Mouse (Mus musculus): ENCODE results near the gene Tead3. TPM values are rescaled to one million over a fixed set of nuclear protein-coding genes. Genes with fewer than 3 reads are reported as not detected.

The Tead3 gene
- total and polyA plus RNA-seq, 3 experiments = 0.42 TPM; not detected in 2

DNA sequence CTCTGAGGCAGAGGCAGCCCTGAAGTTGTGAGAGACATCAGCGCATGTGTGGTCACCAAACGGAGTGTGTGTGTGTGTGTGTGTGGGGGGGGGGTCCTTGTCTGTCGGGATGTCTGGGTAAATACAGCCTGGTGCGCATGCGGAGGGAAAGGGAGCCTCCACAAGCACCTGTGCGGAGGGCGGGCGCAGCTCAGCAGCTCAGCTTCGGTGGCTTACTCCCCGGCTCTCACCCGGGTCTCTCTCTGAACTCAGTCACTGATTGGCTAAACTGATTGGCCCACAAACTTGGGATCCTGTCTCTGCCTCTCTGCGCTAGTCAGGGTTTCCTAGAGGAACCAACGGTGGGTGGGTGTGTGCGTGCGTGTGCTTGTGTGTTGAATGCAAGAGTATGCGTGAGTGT lies 23.9 kb upstream of the Tead3 start:
- H3K4me2 ChIP-seq (ENCODE audit: insufficient read depth, low read depth, poor library complexity, severe bottlenecking) = peak overlapping the region; percentile 68
- peak; percentile 58; the same call in 1 of the 2 replicates for TF ChIP-seq NRF1 (IDR thresholded peaks at IDR 0.05; ENCODE audit: low read depth, low read length)
- no peak for TF ChIP-seq POLR2AphosphoS2 (IDR thresholded peaks at IDR 0.05; ENCODE audit: low read depth, low read length)
- no peak for TF ChIP-seq UBTF (IDR thresholded peaks at IDR 0.05; ENCODE audit: low read depth, low read length)
- no peak for TF ChIP-seq TCF12 (IDR thresholded peaks at IDR 0.05; ENCODE audit: low read depth, low read length)
- H3K27me3 ChIP-seq (replicated peaks) = peaks cover 8% of the 10 kb centered on the region
- H3K4me1 ChIP-seq (ENCODE audit: control insufficient read depth in 1 of 2, insufficient read depth in 2 of 2) = peaks cover 0 to 4% of the 10 kb centered on the region in 2 experiments; a peak in 1 of 4 replicates
- DNase-seq (ENCODE audit: extremely low read depth) = no peak
- no peak overlapping the region for H3K9ac ChIP-seq (ENCODE audit: insufficient read depth, low read depth)
- in situ Hi-C loops (cut with MboI; ENCODE audit: low pct_ligation_motif_present, low pct_unique_long_range_greater_than_20kb, low sequenced_read_pairs) (loop anchor here (10.0 kb wide), 1 partner anchor 160 kb away; the partner anchor contains the start of gene Armc12), dilution Hi-C loops (cut with MboI; ENCODE audit: extremely low pct_ligation_motif_present, extremely low pct_unique_long_range_greater_than_20kb, low sequenced_read_pairs) (no loop called here)
- no peaks in the 10 kb centered on the region for H3K36me3 ChIP-seq (replicated peaks in 1 of 2; ENCODE audit: control insufficient read depth in 1 of 2, insufficient read depth in 1 of 2, low read length in 1 of 2)
- H3K4me3 ChIP-seq (replicated peaks in 1 of 3; ENCODE audit: low read depth in 2 of 3, low read length in 2 of 3, poor library complexity in 1 of 3) = no peak overlapping the region
- no peaks in the 10 kb centered on the region for H3K79me2 ChIP-seq (replicated peaks; ENCODE audit: control insufficient read depth, extremely low read depth, insufficient read depth, poor library complexity, severe bottlenecking)
- no peaks in the 10 kb centered on the region for H3K9me3 ChIP-seq (replicated peaks; ENCODE audit: low read length)
- no peak overlapping the region for H3K27ac ChIP-seq (ENCODE audit: insufficient read depth, low read depth)

DNA sequence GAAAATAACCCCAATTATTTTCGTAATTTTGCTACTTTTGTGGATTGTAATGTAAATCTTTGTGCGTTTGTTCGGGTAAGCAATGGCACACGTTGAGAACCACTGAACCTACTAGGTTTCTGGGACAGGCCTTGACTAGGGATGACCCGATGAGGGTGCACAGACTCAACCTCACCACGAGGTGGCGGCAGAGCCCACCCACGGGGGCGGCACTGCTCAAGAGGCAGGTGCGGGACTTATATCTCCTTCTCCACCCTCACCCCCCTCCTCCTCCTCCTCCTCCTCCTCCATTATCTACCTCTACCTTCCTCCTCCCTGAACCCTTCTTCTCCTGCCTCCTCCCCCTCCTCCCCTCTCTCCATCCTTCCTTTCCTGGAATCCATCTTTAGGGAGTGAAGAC lies 23.2 kb upstream of the Tead3 start:
- H3K9ac ChIP-seq (ENCODE audit: insufficient read depth, low read depth) = no peak overlapping the region
- peak overlapping the region; percentile 68 for H3K4me2 ChIP-seq (ENCODE audit: insufficient read depth, low read depth, poor library complexity, severe bottlenecking)
- no peaks in the 10 kb centered on the region for H3K9me3 ChIP-seq (replicated peaks; ENCODE audit: low read length)
- peak; percentile 64 for DNase-seq (ENCODE audit: extremely low read depth)
- peaks cover 8% of the 10 kb centered on the region for H3K27me3 ChIP-seq (replicated peaks)
- in situ Hi-C loops (cut with MboI; ENCODE audit: low pct_ligation_motif_present, low pct_unique_long_range_greater_than_20kb, low sequenced_read_pairs) (loop anchor here (10.0 kb wide), 1 partner anchor 161 kb away; the partner anchor contains the start of gene Armc12), dilution Hi-C loops (cut with MboI; ENCODE audit: extremely low pct_ligation_motif_present, extremely low pct_unique_long_range_greater_than_20kb, low sequenced_read_pairs) (no loop called here)
- no peaks in the 10 kb centered on the region for H3K79me2 ChIP-seq (replicated peaks; ENCODE audit: control insufficient read depth, extremely low read depth, insufficient read depth, poor library complexity, severe bottlenecking)
- no peak overlapping the region for H3K4me3 ChIP-seq (replicated peaks in 1 of 3; ENCODE audit: low read depth in 2 of 3, low read length in 2 of 3, poor library complexity in 1 of 3)
- TF ChIP-seq MAFK (IDR thresholded peaks at IDR 0.05; ENCODE audit: insufficient replicate concordance, low read length) = no peak
- 0 out of 2 replicates have a peak, but pooled peaks have one; percentile 41 for TF ChIP-seq MXI1 (IDR thresholded peaks at IDR 0.05; ENCODE audit: low read depth, low read length)
- TF ChIP-seq ZKSCAN1 (IDR thresholded peaks at IDR 0.05; ENCODE audit: borderline replicate concordance, low read depth, low read length) = no peak
- TF ChIP-seq UBTF (IDR thresholded peaks at IDR 0.05; ENCODE audit: low read depth, low read length) = no peak
- peak; percentile 86 for TF ChIP-seq SMC3 (IDR thresholded peaks at IDR 0.05; ENCODE audit: low read depth, low read length)
- TF ChIP-seq KAT2A (IDR thresholded peaks at IDR 0.05; ENCODE audit: insufficient replicate concordance, low read length) = no peak
- TF ChIP-seq ELF1 (IDR thresholded peaks at IDR 0.05; ENCODE audit: low read depth, low read length) = no peak
- 0 out of 2 replicates have a peak, but pooled peaks have one; percentile 36 for TF ChIP-seq TCF12 (IDR thresholded peaks at IDR 0.05; ENCODE audit: low read depth, low read length)
- TF ChIP-seq MYC (IDR thresholded peaks at IDR 0.05; ENCODE audit: low read depth, low read length) = peak; percentile 41; the same call in 1 of the 2 replicates
- TF ChIP-seq MAX (IDR thresholded peaks at IDR 0.05; ENCODE audit: low read length) = no peak
- 0 out of 2 replicates have a peak, but pooled peaks have one; percentile 32 for TF ChIP-seq NELFE (IDR thresholded peaks at IDR 0.05; ENCODE audit: low read depth, low read length)
- no peak for TF ChIP-seq ZNF384 (IDR thresholded peaks at IDR 0.05; ENCODE audit: low read depth, low read length)
- peak; percentile 65 to 91 for TF ChIP-seq CTCF (conservative IDR thresholded peaks at IDR 0.05 in 1 of 2, IDR thresholded peaks at IDR 0.05 in 1 of 2; ENCODE audit: low read depth in 2 of 2, low read length in 2 of 2)
- TF ChIP-seq TBP (conservative IDR thresholded peaks at IDR 0.05; ENCODE audit: low read depth, low read length) = no peak
- TF ChIP-seq ETS1 (conservative IDR thresholded peaks at IDR 0.05; ENCODE audit: low read depth, low read length) = no peak
- peak; percentile 38; the same call in 1 of the 2 replicates for TF ChIP-seq ZC3H11A (IDR thresholded peaks at IDR 0.05; ENCODE audit: low read depth, low read length)
- peak; percentile 85 for TF ChIP-seq RAD21 (IDR thresholded peaks at IDR 0.05; ENCODE audit: low read depth, low read length)
- TF ChIP-seq MAZ (IDR thresholded peaks at IDR 0.05; ENCODE audit: low read depth, low read length) = 0 out of 2 replicates have a peak, but pooled peaks have one; percentile 34
- peak; percentile 42; the same call in 1 of the 2 replicates for TF ChIP-seq BHLHE40 (IDR thresholded peaks at IDR 0.05; ENCODE audit: low read depth, low read length)
- no peak for TF ChIP-seq GABPA (IDR thresholded peaks at IDR 0.05; ENCODE audit: insufficient replicate concordance, low read depth, low read length)
- TF ChIP-seq POLR2AphosphoS2 (IDR thresholded peaks at IDR 0.05; ENCODE audit: low read depth, low read length) = no peak
- no peak for TF ChIP-seq EP300 (IDR thresholded peaks at IDR 0.05; ENCODE audit: low read length)
- TF ChIP-seq SIN3A (IDR thresholded peaks at IDR 0.05; ENCODE audit: low read length) = no peak
- no peak for TF ChIP-seq CHD2 (IDR thresholded peaks at IDR 0.05; ENCODE audit: low read length)
- H3K27ac ChIP-seq (ENCODE audit: insufficient read depth, low read depth) = no peak overlapping the region
- peaks cover 0 to 4% of the 10 kb centered on the region in 2 experiments; a peak in 1 of 4 replicates for H3K4me1 ChIP-seq (ENCODE audit: control insufficient read depth in 1 of 2, insufficient read depth in 2 of 2)
- no peaks in the 10 kb centered on the region for H3K36me3 ChIP-seq (replicated peaks in 1 of 2; ENCODE audit: control insufficient read depth in 1 of 2, insufficient read depth in 1 of 2, low read length in 1 of 2)
